Mouse (Mus musculus) brain, embryonic 14.5 days (tissue): ENCODE results near the gene Tmem269.

ENCODE experiments used
- CTCF ChIP-seq: fragments of 200-500 bp; IDR thresholded peaks from 2 replicates; pipeline ENCODE4 v1.5.1; 2012; ENCODE audit warnings: inconsistent platforms, mild to moderate bottlenecking, moderate library complexity, borderline replicate concordance; ENCODE audit not compliant: insufficient read depth, insufficient read length; ENCODE audit errors: extremely low read depth
- POLR2A ChIP-seq: fragments of 200-500 bp; IDR thresholded peaks from 2 replicates; pipeline ENCODE4 v1.6.1; 2012; ENCODE audit warnings: mild to moderate bottlenecking, inconsistent platforms, borderline replicate concordance; ENCODE audit not compliant: poor library complexity, insufficient read depth, insufficient read length, severe bottlenecking; ENCODE audit errors: extremely low read depth

GRCm38 (mm10) chr4:119157891-119158290 lies 60.1 kb downstream of the Tmem269 start:
- TF ChIP-seq POLR2A, result no peak
- TF ChIP-seq CTCF, result no peak
